Mouse (Mus musculus): ENCODE data around the gene Ttc22. TPM values are rescaled to one million over a fixed set of nuclear protein-coding genes. Genes with fewer than 3 reads are reported as not detected.
A peak's percentile ranks its signal among the peaks of the same experiment; 100 is the strongest.

Gene Ttc22
- polyA plus RNA-seq, 1 experiment from 2014 or later = 8.6 TPM

GRCm38 (mm10) chr4:106597055-106597454 is 25.2 kb upstream of the Ttc22 start:
- Histone ChIP-seq H3K9me3 (no peaks in the 10 kb centered on the region), H3K27ac (no peak overlapping the region), H3K4me2 (replicated peaks) (no peak overlapping the region), H3K36me3 (no peaks in the 10 kb centered on the region), H3K9ac (no peak overlapping the region), H3K4me1 (replicated peaks) (no peaks in the 10 kb centered on the region), H3K27me3 (replicated peaks) (no peaks in the 10 kb centered on the region), H3K4me3 (replicated peaks) (no peak overlapping the region)
- ATAC-seq = no peak
- 76% methylated on average over 9 of the region's 9 CpGs for WGBS

GRCm38 (mm10) chr4:106597741-106598140 is 24.5 kb upstream of the Ttc22 start:
- ATAC-seq = no peak
- Histone ChIP-seq H3K36me3 (no peaks in the 10 kb centered on the region), H3K27ac (no peak overlapping the region), H3K4me1 (replicated peaks) (no peaks in the 10 kb centered on the region), H3K4me2 (replicated peaks) (no peak overlapping the region), H3K9me3 (no peaks in the 10 kb centered on the region), H3K9ac (no peak overlapping the region), H3K4me3 (replicated peaks) (no peak overlapping the region), H3K27me3 (replicated peaks) (no peaks in the 10 kb centered on the region)
- 81% methylated on average over 4 of the region's 4 CpGs for WGBS

- Histone ChIP-seq H3K4me2 (replicated peaks) (no peak overlapping the region), H3K27me3 (replicated peaks) (no peaks in the 10 kb centered on the region), H3K4me3 (replicated peaks) (no peak overlapping the region), H3K4me1 (replicated peaks) (no peaks in the 10 kb centered on the region), H3K9me3 (no peaks in the 10 kb centered on the region), H3K36me3 (no peaks in the 10 kb centered on the region), H3K9ac (no peak overlapping the region), H3K27ac (no peak overlapping the region)
- no peak for ATAC-seq
- WGBS = 31% methylated on average over 1 of the region's 1 CpGs
These were observed 22.8 kb upstream of the Ttc22 start for GRCm38 (mm10) chr4:106599415-106599814.

GRCm38 (mm10) chr4:106600770-106601169 is 21.5 kb upstream of the Ttc22 start:
- H3K9ac ChIP-seq = no peak overlapping the region
- H3K4me1 ChIP-seq (replicated peaks) = no peaks in the 10 kb centered on the region
- H3K27ac ChIP-seq = no peak overlapping the region
- H3K4me3 ChIP-seq (replicated peaks) = no peak overlapping the region
- H3K9me3 ChIP-seq = no peaks in the 10 kb centered on the region
- no peak for ATAC-seq
- no peak overlapping the region for H3K4me2 ChIP-seq (replicated peaks)
- 74% methylated on average over 4 of the region's 4 CpGs for WGBS
- no peaks in the 10 kb centered on the region for H3K36me3 ChIP-seq
- no peaks in the 10 kb centered on the region for H3K27me3 ChIP-seq (replicated peaks)

GRCm38 (mm10) chr4:106606639-106607554 is 15.3 kb upstream of the Ttc22 start:
- Histone ChIP-seq H3K4me2 (replicated peaks) (peak overlapping the region; percentile 45), H3K27ac (no peak overlapping the region), H3K9ac (no peak overlapping the region), H3K4me3 (replicated peaks) (no peak overlapping the region), H3K27me3 (replicated peaks) (no peaks in the 10 kb centered on the region), H3K4me1 (replicated peaks) (0 out of 2 replicates have a peak, but pooled peaks cover 4% of the 10 kb centered on the region), H3K36me3 (no peaks in the 10 kb centered on the region), H3K9me3 (no peaks in the 10 kb centered on the region)
- WGBS = 38% methylated on average over 18 of the region's 18 CpGs
- ATAC-seq = peak; percentile 84

GRCm38 (mm10) chr4:106607905-106608304 is 14.3 kb upstream of the Ttc22 start:
- ATAC-seq = no peak
- Histone ChIP-seq H3K9ac (no peak overlapping the region), H3K4me1 (replicated peaks) (0 out of 2 replicates have a peak, but pooled peaks cover 4% of the 10 kb centered on the region), H3K4me3 (replicated peaks) (no peak overlapping the region), H3K36me3 (no peaks in the 10 kb centered on the region), H3K9me3 (no peaks in the 10 kb centered on the region), H3K27ac (no peak overlapping the region), H3K27me3 (replicated peaks) (no peaks in the 10 kb centered on the region), H3K4me2 (replicated peaks) (no peak overlapping the region)
- WGBS = 96% methylated on average over 1 of the region's 1 CpGs

GRCm38 (mm10) chr4:106613105-106613504 is 9.1 kb upstream of the Ttc22 start:
- ATAC-seq = no peak
- 77% methylated on average over 8 of the region's 8 CpGs for WGBS

GRCm38 (mm10) chr4:106613560-106613959 is 8.7 kb upstream of the Ttc22 start:
- 64% methylated on average over 3 of the region's 3 CpGs for WGBS
- peaks cover 5% of the 10 kb centered on the region for H3K4me1 ChIP-seq (replicated peaks)
- no peaks in the 10 kb centered on the region for H3K27me3 ChIP-seq (replicated peaks)
- H3K27ac ChIP-seq = no peak overlapping the region
- H3K9ac ChIP-seq = no peak overlapping the region
- no peaks in the 10 kb centered on the region for H3K36me3 ChIP-seq
- H3K4me3 ChIP-seq (replicated peaks) = no peak overlapping the region
- no peaks in the 10 kb centered on the region for H3K9me3 ChIP-seq
- H3K4me2 ChIP-seq (replicated peaks) = no peak overlapping the region
- no peak for ATAC-seq

More at GRCm38 (mm10) chr4:106613105-106613504, 9.1 kb upstream of the Ttc22 start:
- H3K36me3 ChIP-seq = no peaks in the 10 kb centered on the region
- H3K4me1 ChIP-seq (replicated peaks) = peaks cover 5% of the 10 kb centered on the region
- H3K27ac ChIP-seq = no peak overlapping the region
- H3K9ac ChIP-seq = no peak overlapping the region
- no peak overlapping the region for H3K4me3 ChIP-seq (replicated peaks)
- no peak overlapping the region for H3K4me2 ChIP-seq (replicated peaks)
- H3K27me3 ChIP-seq (replicated peaks) = no peaks in the 10 kb centered on the region
- H3K9me3 ChIP-seq = no peaks in the 10 kb centered on the region

GRCm38 (mm10) chr4:106614180-106614797 is 7.9 kb upstream of the Ttc22 start:
- no peaks in the 10 kb centered on the region for H3K9me3 ChIP-seq
- no peak overlapping the region for H3K9ac ChIP-seq
- peak; percentile 43; the same call in 1 of the 2 replicates for ATAC-seq
- H3K4me2 ChIP-seq (replicated peaks) = no peak overlapping the region
- H3K4me1 ChIP-seq (replicated peaks) = peaks cover 5% of the 10 kb centered on the region
- no peaks in the 10 kb centered on the region for H3K27me3 ChIP-seq (replicated peaks)
- H3K36me3 ChIP-seq = no peaks in the 10 kb centered on the region
- no peak overlapping the region for H3K27ac ChIP-seq
- no peak overlapping the region for H3K4me3 ChIP-seq (replicated peaks)
- 47% methylated on average over 7 of the region's 7 CpGs for WGBS

- 82% methylated on average over 9 of the region's 9 CpGs for WGBS
- H3K4me3 ChIP-seq (replicated peaks) = no peak overlapping the region
- no peaks in the 10 kb centered on the region for H3K36me3 ChIP-seq
- no peaks in the 10 kb centered on the region for H3K9me3 ChIP-seq
- H3K4me1 ChIP-seq (replicated peaks) = peaks cover 5% of the 10 kb centered on the region
- H3K9ac ChIP-seq = no peak overlapping the region
- no peaks in the 10 kb centered on the region for H3K27me3 ChIP-seq (replicated peaks)
- no peak for ATAC-seq
- no peak overlapping the region for H3K27ac ChIP-seq
- no peak overlapping the region for H3K4me2 ChIP-seq (replicated peaks)
These were observed 7.4 kb upstream of the Ttc22 start for GRCm38 (mm10) chr4:106614881-106615280.

- 77% methylated on average over 12 of the region's 12 CpGs for WGBS
- H3K9me3 ChIP-seq = no peaks in the 10 kb centered on the region
- no peak overlapping the region for H3K27ac ChIP-seq
- no peaks in the 10 kb centered on the region for H3K27me3 ChIP-seq (replicated peaks)
- no peak overlapping the region for H3K9ac ChIP-seq
- H3K36me3 ChIP-seq = no peaks in the 10 kb centered on the region
- no peak overlapping the region for H3K4me2 ChIP-seq (replicated peaks)
- no peak for ATAC-seq
- H3K4me3 ChIP-seq (replicated peaks) = no peak overlapping the region
- H3K4me1 ChIP-seq (replicated peaks) = peaks cover 5% of the 10 kb centered on the region
These were observed 6.6 kb upstream of the Ttc22 start for GRCm38 (mm10) chr4:106615637-106616036.

- H3K9me3 ChIP-seq = no peaks in the 10 kb centered on the region
- H3K9ac ChIP-seq = no peak within 1 kb of the TSS
- H3K27me3 ChIP-seq (replicated peaks) = peaks cover 3% of the 10 kb centered on the region
- 1% methylated on average over 19 of the region's 19 CpGs for WGBS
- H3K4me3 ChIP-seq (replicated peaks) = peak within 1 kb of the TSS; percentile 20
- peak within 1 kb of the TSS; percentile 66 for H3K4me2 ChIP-seq (replicated peaks)
- H3K36me3 ChIP-seq = no peaks in the 10 kb centered on the region
- peaks cover 9% of the 10 kb centered on the region for H3K4me1 ChIP-seq (replicated peaks)
- ATAC-seq = no peak
- no peak within 1 kb of the TSS for H3K27ac ChIP-seq
These were observed 5.2 kb upstream of the Ttc22 start, which contains the start of gene Lexm for GRCm38 (mm10) chr4:106617056-106617455. Gene Lexm, minus strand, starts transcription at chr4:106617241.

Measured in intestine, embryonic 15.5 days (tissue).